Mouse (Mus musculus) MEL (cell line): Measurements from ENCODE around the gene Cdcp1. TPM values are rescaled to one million over a fixed set of nuclear protein-coding genes. Genes with fewer than 3 reads are reported as not detected.

ENCODE experiments used
- DNase-seq: peaks from one replicate; pipeline ENCODE4 v3.0.0; 2011; ENCODE audit warnings: low read depth, low spot score
- H3K27ac ChIP-seq: 2 replicates; pipeline ENCODE4 v1.5.1; 2012; ENCODE audit warnings: low read depth, mild to moderate bottlenecking, control low read depth, low read length, moderate library complexity; ENCODE audit not compliant: control insufficient read depth
- H3K27me3 ChIP-seq, 2 experiments: fragments of 150-350 bp in 1 of 2; sonication (generic) in 1 of 2; 2 replicates each; pipeline ENCODE4 v1.6.1; 2012; ENCODE audit warnings: low read length in 2 of 2, mild to moderate bottlenecking in 2 of 2, improper control_type of control experiment in 1 of 2, moderate library complexity in 1 of 2; ENCODE audit not compliant: insufficient read depth in 2 of 2, control insufficient read depth in 1 of 2
- H3K36me3 ChIP-seq, 2 experiments: 2 replicates each; pipeline ENCODE4 v1.6.1; 2012 to 2014; ENCODE audit warnings: low read length in 2 of 2, improper control_type of control experiment in 1 of 2, inconsistent platforms in 1 of 2, mild to moderate bottlenecking in 1 of 2; ENCODE audit not compliant: insufficient read depth in 2 of 2, control insufficient read depth in 1 of 2
- H3K4me1 ChIP-seq, 2 experiments: fragments of 150-350 bp in 1 of 2; sonication (generic) in 1 of 2; 2 replicates each; pipeline ENCODE4 v1.6.1; 2012; ENCODE audit warnings: low read length in 2 of 2, improper control_type of control experiment in 1 of 2, mild to moderate bottlenecking in 1 of 2; ENCODE audit not compliant: insufficient read depth in 2 of 2, control insufficient read depth in 1 of 2
- H3K4me3 ChIP-seq, 2 experiments: fragments of 150-350 bp in 1 of 2; sonication (generic) in 1 of 2; 2 replicates each; pipeline ENCODE4 v1.5.1; 2012; ENCODE audit warnings: low read depth in 2 of 2, low read length in 2 of 2, mild to moderate bottlenecking in 2 of 2, moderate library complexity in 2 of 2, control low read depth in 1 of 2, improper control_type of control experiment in 1 of 2; ENCODE audit not compliant: control insufficient read depth in 1 of 2, insufficient read depth in 1 of 2
- H3K79me2 ChIP-seq: 2 replicates; pipeline ENCODE4 v1.6.1; 2012; ENCODE audit warnings: mild to moderate bottlenecking, low read length, moderate library complexity; ENCODE audit not compliant: control insufficient read depth, poor library complexity, insufficient read depth
- H3K9ac ChIP-seq: 2 replicates; pipeline ENCODE4 v1.6.1; 2012; ENCODE audit warnings: low read depth, mild to moderate bottlenecking, control low read depth, low read length, moderate library complexity; ENCODE audit not compliant: control insufficient read depth, poor library complexity, severe bottlenecking
- H3K9me3 ChIP-seq: fragments of 150-350 bp; sonication (generic); replicated peaks from 2 replicates; pipeline ENCODE4 v1.6.1; 2012; ENCODE audit warnings: mild to moderate bottlenecking, low read length, improper control_type of control experiment, moderate library complexity; ENCODE audit not compliant: insufficient read depth
- CHD1 ChIP-seq: IDR thresholded peaks from 2 replicates; pipeline ENCODE4 v1.6.1; 2012; ENCODE audit warnings: low read depth, mild to moderate bottlenecking, inconsistent platforms, low read length, improper control_type of control experiment
- CHD2 ChIP-seq: IDR thresholded peaks from 2 replicates; pipeline ENCODE4 v1.6.1; 2011; ENCODE audit warnings: low read length, improper control_type of control experiment
- EP300 ChIP-seq, 2 experiments: IDR thresholded peaks; 2 replicates each; pipeline ENCODE4 v1.6.1; 2011; ENCODE audit warnings: improper control_type of control experiment in 2 of 2, low read length in 2 of 2, low read depth in 1 of 2, mild to moderate bottlenecking in 1 of 2
- GABPA ChIP-seq: IDR thresholded peaks from 2 replicates; pipeline ENCODE4 v1.6.1; 2012; ENCODE audit warnings: low read depth, mild to moderate bottlenecking, inconsistent platforms, low read length, improper control_type of control experiment, moderate library complexity
- GATA1 ChIP-seq: IDR thresholded peaks from 2 replicates; pipeline ENCODE4 v1.6.1; 2011; ENCODE audit warnings: low read depth, low read length, improper control_type of control experiment
- HCFC1 ChIP-seq: IDR thresholded peaks from 2 replicates; pipeline ENCODE4 v1.6.1; 2012; ENCODE audit warnings: low read depth, mild to moderate bottlenecking, inconsistent platforms, low read length, improper control_type of control experiment, moderate library complexity
- KAT2A ChIP-seq: conservative IDR thresholded peaks from 2 replicates; pipeline ENCODE4 v1.6.1; 2012; ENCODE audit warnings: low read depth, low read length, improper control_type of control experiment, inconsistent platforms
- MAZ ChIP-seq: IDR thresholded peaks from 2 replicates; pipeline ENCODE4 v1.6.1; 2012; ENCODE audit warnings: low read depth, mild to moderate bottlenecking, inconsistent platforms, low read length, improper control_type of control experiment
- MEF2A ChIP-seq: IDR thresholded peaks from 2 replicates; pipeline ENCODE4 v1.6.1; 2014; ENCODE audit warnings: low read depth, mild to moderate bottlenecking, inconsistent platforms, low read length, improper control_type of control experiment; ENCODE audit not compliant: poor library complexity, insufficient replicate concordance, severe bottlenecking; ENCODE audit errors: extremely low read depth
- NELFE ChIP-seq: IDR thresholded peaks from 2 replicates; pipeline ENCODE4 v1.6.1; 2011; ENCODE audit warnings: low read depth, low read length, improper control_type of control experiment
- NRF1 ChIP-seq: IDR thresholded peaks from 2 replicates; pipeline ENCODE4 v1.6.1; 2014; ENCODE audit warnings: low read depth, mild to moderate bottlenecking, inconsistent platforms, low read length, improper control_type of control experiment, moderate library complexity; ENCODE audit not compliant: poor library complexity, insufficient read depth, severe bottlenecking
- POLR2A ChIP-seq, 2 experiments: IDR thresholded peaks; 2 replicates each; pipeline ENCODE4 v1.6.1; 2011 to 2012; ENCODE audit warnings: low read length in 2 of 2, mild to moderate bottlenecking in 2 of 2, control low read depth in 1 of 2, improper control_type of control experiment in 1 of 2, low read depth in 1 of 2, moderate library complexity in 1 of 2; ENCODE audit not compliant: control insufficient read depth in 1 of 2, insufficient read depth in 1 of 2, poor library complexity in 1 of 2
- RAD21 ChIP-seq: IDR thresholded peaks from 2 replicates; pipeline ENCODE4 v1.6.1; 2011; ENCODE audit warnings: mild to moderate bottlenecking, low read depth, low read length, improper control_type of control experiment
- RCOR1 ChIP-seq: IDR thresholded peaks from 2 replicates; pipeline ENCODE4 v1.6.1; 2012; ENCODE audit warnings: low read depth, mild to moderate bottlenecking, inconsistent platforms, low read length, improper control_type of control experiment
- TCF12 ChIP-seq: IDR thresholded peaks from 2 replicates; pipeline ENCODE4 v1.6.1; 2014; ENCODE audit warnings: low read depth, mild to moderate bottlenecking, inconsistent platforms, low read length, improper control_type of control experiment, moderate library complexity
- UBTF ChIP-seq: IDR thresholded peaks from 2 replicates; pipeline ENCODE4 v1.6.1; 2012; ENCODE audit warnings: low read depth, mild to moderate bottlenecking, inconsistent platforms, low read length, improper control_type of control experiment, moderate library complexity, borderline replicate concordance; ENCODE audit not compliant: insufficient read depth
- ZC3H11A ChIP-seq: IDR thresholded peaks from 2 replicates; pipeline ENCODE4 v1.6.1; 2012; ENCODE audit warnings: low read depth, mild to moderate bottlenecking, inconsistent platforms, low read length, improper control_type of control experiment
- ZKSCAN1 ChIP-seq: IDR thresholded peaks from 2 replicates; pipeline ENCODE4 v1.6.1; 2012; ENCODE audit warnings: low read depth, mild to moderate bottlenecking, inconsistent platforms, low read length, improper control_type of control experiment, moderate library complexity
- ZMIZ1 ChIP-seq: IDR thresholded peaks from 2 replicates; pipeline ENCODE4 v1.6.1; 2012; ENCODE audit warnings: low read depth, mild to moderate bottlenecking, inconsistent platforms, low read length, improper control_type of control experiment, moderate library complexity
- polyA plus RNA-seq, 2 experiments: library from polyadenylated mRNA; stranded (reverse) in 1 of 2; unstranded in 1 of 2; fragments of >175 nt in 1 of 2; fragments of >200 nt in 1 of 2; gene quantifications; 2 replicates each; pipeline versions ENCODE4 v1.2.1 to v1.2.4; 2012; ENCODE audit warnings: low replicate concordance in 2 of 2, low read depth in 1 of 2; ENCODE audit not compliant: insufficient read length in 2 of 2, insufficient read depth in 1 of 2, missing spikeins in 1 of 2
- total RNA-seq: library from RNA; depleted of rRNA; stranded (reverse); fragments of 300-350 nt; gene quantifications from 2 replicates; pipeline ENCODE4 v1.2.3, GENCODE M21; 2012

Cdcp1 gene
- total and polyA plus RNA-seq, 3 experiments, result not detected

DNA sequence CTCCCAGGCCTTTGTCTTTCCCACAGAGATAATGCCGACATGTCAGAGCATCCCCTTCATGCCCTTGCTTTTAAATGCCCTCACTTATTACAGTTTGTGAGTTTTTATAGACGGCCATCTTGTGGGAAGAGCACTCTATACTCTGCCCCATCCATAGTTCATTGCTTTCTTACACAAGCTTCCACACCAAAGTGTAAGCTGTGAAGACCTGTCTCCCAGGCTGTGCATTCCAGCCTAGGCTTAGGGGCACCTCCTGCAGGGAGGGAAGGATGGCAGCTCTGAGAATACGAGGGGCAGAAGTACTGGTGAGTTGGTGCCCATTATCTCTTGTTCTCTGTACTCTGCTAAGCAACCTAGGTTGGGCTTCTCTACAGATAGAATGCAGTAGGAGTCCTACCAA is 82.8 kb downstream of the Cdcp1 start:
- Histone ChIP-seq H3K9ac (no peak overlapping the region), H3K4me1 (no peaks in the 10 kb centered on the region), H3K27ac (no peak overlapping the region), H3K79me2 (no peaks in the 10 kb centered on the region), H3K4me3 (no peak overlapping the region), H3K36me3 (peaks cover 0 to 29% of the 10 kb centered on the region in 2 experiments; a peak in 2 of 4 replicates), H3K9me3 (no peaks in the 10 kb centered on the region), H3K27me3 (no peaks in the 10 kb centered on the region)
- TF ChIP-seq EP300 (IDR thresholded peaks at IDR 0.05; ENCODE audit: low read depth in 1 of 2, low read length in 2 of 2) (no peak), MEF2A (no peak)
- no peak for DNase-seq

DNA sequence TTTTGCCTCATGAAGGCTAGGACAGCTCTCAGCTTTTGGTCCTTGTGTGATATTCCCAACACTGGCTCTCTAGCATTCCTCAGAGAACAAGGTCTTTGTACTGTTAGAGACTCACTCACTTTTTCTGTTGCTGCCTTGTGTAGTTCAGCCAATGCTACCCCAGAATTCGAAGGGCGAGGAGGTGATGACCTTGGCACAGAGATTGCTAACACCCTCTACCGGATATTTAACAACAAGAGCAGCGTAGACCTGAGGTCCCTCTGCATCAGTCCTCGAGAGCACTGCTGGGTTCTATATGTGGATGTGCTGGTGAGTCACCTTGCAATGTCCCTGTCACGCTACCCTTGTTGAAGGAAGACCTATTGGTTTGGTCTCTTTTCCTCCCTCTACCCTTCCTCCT is 88.2 kb downstream of the Cdcp1 start:
- TF ChIP-seq RCOR1 (no peak), HCFC1 (no peak), TCF12 (no peak), KAT2A (no peak), GATA1 (no peak), NELFE (no peak), MAZ (no peak), MEF2A (no peak), ZMIZ1 (no peak), ZKSCAN1 (no peak), CHD1 (no peak), POLR2A (IDR thresholded peaks at IDR 0.05; ENCODE audit: control insufficient read depth in 1 of 2, insufficient read depth in 1 of 2, low read depth in 1 of 2, low read length in 2 of 2, poor library complexity in 1 of 2) (no peak), CHD2 (no peak), NRF1 (no peak), GABPA (no peak), ZC3H11A (no peak), RAD21 (no peak), UBTF (no peak)
- H3K4me1 ChIP-seq, result peaks cover 6 to 8% of the 10 kb centered on the region in 2 experiments
- peaks cover 15 to 26% of the 10 kb centered on the region in 2 experiments for H3K36me3 ChIP-seq
- no peak overlapping the region for H3K27ac ChIP-seq
- no peaks in the 10 kb centered on the region for H3K9me3 ChIP-seq
- no peaks in the 10 kb centered on the region for H3K79me2 ChIP-seq
- no peak for DNase-seq
- no peak overlapping the region for H3K9ac ChIP-seq
- no peaks in the 10 kb centered on the region for H3K27me3 ChIP-seq
- no peak overlapping the region for H3K4me3 ChIP-seq
